Mouse (Mus musculus) spleen, embryonic (tissue): ENCODE results near the gene Cd2.

Experiments
- CTCF ChIA-PET: fragments of 350-600 bp; sonication (Branson Sonifier 250); formaldehyde crosslinking; loops from one replicate; lab custom pipeline; 2022; lab: Charles Lee

Cd2 gene

DNA sequence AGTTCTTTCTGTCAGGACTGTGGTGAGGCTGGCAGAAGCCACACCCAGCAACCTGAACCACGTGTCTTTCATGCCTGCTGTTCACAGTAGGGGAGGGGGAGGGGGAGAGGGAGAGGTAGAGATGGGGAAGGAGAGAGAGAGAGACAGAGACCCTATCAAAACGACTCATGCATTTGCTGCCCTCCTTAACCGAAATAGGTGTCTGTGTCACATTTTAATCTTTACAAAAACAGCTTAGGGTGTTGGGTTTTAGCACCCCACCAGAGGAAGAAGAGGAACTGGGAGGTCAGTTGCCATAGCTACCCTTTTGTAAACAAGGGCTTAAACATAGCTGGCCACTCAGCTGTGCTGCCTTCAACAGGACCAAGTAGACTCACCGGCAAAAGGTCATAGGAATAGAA, at the start of gene Cd2:
Gene Cd2, minus strand, starts transcription at position 29 of the 401 bp plus-strand sequence.
- CTCF ChIA-PET, result interaction anchor here (0.6 to 0.7 kb wide), 4 partner anchors 20 to 515 kb away, joined by 3 to 20 read pairs (median 4); no protein-coding TSS in a partner anchor

DNA sequence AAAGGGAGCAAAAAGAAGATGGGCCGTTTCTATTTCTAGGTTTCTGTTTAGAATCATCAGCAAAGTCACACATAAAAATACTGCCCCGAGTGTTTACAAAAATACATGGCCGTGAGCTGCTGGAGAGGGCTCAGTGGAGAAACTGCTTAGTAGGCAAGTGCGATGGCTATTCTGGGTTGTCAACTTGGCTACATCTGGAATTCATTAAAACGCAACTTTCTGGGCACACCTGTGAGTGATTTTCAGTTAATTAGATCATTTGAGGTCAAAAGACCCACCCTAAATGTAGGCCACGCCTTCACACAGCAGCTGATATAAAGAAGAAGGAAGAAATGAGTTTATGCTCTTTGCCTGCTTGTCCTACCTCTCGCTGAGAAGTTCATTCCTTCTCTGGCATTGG, 40.9 kb upstream of the Cd2 start:
- CTCF ChIA-PET, result no interaction called here

DNA sequence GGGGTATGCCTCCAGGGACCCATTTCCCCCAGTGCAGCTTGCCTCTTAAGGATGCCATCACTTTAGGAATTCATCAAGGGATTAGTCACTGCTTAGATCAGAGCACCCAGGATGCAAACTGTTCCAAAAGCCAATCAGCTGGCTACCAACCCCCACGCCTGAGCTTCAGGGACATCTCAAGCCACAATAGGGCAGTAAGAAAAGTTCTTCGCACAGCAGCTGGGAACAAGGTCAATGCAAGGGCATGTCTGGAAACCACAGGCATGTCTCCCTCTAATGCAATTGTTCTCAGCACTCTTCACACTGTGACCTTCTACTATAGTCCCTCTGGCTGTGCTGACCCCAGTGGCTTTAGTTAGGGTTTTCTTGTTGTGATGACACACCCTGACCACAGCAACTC, 39.5 kb upstream of the Cd2 start:
- CTCF ChIA-PET, result no interaction called here

DNA sequence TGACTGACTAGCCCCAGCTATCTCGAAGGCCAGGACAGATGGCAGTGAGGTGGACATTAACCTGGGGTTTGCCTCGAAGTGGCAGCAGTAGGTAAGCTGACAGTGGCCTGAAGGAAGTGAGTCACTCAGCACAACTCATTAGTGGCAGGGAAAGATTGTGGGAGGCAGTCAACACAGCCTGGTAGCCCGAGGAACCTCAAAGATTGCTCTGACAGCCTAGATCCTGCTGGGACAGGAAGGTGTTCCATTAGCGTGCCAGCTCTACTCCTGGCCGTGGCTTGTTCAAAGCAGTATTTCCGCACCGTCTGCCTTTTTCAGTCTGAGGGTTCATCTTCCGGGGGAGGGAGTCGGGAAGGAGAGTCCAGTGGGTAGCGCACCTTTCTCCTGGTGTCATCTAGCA, 34.7 kb upstream of the Cd2 start:
- CTCF ChIA-PET, result no interaction called here

DNA sequence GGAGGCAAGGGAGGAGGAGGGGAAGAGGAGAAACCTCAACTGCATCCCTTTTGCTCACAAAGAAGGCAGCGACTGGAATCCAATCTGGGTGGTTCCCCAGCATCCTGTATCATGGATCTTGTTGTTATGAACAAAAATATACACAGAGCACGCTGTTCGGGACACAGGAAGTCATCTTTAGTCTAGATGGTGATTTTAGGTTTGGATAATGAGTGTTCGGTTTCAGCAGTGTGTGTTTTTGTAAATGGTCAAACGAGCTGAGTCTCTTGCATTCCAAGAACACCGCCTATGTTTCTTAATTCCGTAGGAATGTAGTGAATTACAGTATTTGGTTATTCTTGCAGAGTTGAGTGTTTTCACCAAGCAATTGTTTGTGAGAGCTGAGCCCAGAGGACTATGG, 33.1 kb upstream of the Cd2 start:
- CTCF ChIA-PET, result interaction anchor here (0.6 kb wide), 1 partner anchor 1969 kb away, joined by 8 read pairs; no protein-coding TSS in a partner anchor

DNA sequence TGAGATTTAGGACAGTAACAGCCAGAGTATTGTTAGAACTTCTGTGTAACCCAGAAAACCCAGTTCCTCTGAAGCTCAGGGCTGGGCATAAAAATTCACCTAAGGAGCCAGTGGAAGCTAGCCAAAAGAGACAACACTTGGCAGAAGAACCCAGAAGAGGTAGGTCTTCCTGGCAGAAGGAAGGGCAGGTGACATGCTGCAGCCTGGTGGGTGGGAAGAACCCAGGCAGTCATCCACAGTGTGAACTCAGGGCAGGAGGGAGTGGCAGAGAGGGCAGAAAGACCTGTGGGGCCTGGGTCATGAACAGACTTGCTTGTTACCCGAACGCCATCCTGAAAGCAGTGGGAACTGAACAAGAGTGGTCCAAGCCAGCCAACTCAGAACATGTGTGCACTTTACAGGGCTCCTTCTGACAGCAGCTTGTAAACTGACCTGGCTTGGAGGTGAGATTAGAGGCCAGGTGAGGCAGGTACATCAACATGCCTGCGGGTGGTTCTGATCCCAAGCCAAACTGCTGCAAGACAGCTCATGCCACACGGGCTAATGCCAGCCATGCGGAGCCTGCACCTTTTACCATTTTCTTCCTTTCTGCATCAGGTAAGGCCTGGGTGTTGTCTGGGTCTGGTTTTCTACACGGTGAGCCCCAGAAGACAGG, 30.9 kb upstream of the Cd2 start:
- CTCF ChIA-PET, result no interaction called here

DNA sequence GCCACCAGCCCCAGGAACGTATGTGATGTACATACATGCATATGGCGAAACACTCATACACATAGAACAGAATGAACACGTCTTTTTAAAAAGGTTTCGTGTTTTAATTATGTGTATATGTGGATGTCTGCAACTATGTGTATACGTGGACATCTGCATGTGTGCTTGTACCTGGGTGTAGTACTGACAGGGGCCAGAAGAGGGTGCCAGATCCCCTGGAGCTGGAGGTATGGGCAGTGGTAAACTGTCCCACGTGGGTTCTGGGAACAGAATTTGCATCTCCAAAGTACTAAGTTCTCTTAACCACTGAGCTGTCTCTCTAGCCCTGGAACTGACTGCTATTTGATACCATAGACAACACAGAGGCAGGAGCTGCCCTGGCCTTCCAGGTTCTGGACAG, 30.4 kb upstream of the Cd2 start:
- CTCF ChIA-PET, result interaction anchor here (0.6 kb wide), 1 partner anchor 83 kb away, joined by 3 read pairs; no protein-coding TSS in a partner anchor

DNA sequence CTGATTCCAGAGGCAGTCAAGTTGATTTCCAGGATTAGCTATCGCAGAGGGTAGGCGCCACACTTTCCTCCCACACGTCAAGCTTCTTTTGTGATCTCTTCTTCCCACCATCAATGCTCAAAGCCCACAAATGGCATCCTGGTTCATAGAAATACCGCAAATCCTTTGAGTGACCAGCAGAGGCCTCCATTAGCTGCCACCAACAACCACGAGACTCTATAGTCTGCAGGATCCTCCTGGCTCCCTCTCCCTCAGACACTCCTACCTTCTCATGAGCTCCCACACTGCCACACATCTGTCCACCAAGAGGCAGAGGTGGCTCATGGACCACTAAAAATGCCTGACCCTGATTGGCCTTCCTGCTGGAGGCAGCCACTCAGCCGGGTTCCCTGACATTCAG, 27.2 kb upstream of the Cd2 start:
- CTCF ChIA-PET, result no interaction called here

DNA sequence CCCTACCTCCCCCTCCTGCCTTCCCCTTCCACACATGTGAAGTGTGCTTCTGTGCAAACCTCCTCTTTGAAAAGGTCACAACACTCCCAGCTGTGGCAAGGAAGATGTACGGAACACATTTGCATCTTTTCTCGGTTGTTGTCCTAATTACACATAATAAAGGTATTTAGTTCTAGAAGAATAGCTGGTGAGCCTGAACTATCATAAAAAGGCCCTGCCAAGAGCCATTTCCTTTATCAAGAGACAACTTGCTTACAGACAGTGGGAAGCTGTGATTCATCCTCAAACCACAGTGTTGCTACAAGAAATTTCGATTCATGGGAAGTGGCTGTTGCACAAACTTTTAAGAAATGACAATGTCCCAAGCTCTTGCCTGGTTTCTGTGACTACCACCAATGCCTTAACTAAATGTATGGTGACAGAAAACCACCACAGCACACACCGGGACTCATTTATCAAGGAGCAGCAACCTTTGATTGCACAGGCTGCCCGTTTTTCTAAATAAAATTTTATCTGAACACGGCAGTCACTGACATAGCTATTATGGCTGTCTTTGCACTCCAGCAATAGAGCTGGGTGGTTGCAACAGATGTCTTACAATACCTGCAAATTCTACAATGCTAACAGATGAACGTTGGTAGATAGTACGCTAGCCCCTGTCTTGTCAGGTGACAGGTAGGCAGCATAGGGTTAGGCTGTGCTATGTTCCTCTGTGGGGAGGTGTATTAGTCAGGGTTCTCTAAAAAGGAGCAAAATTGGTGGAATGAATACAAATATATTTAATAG, 25.7 kb upstream of the Cd2 start:
- CTCF ChIA-PET, result no interaction called here

DNA sequence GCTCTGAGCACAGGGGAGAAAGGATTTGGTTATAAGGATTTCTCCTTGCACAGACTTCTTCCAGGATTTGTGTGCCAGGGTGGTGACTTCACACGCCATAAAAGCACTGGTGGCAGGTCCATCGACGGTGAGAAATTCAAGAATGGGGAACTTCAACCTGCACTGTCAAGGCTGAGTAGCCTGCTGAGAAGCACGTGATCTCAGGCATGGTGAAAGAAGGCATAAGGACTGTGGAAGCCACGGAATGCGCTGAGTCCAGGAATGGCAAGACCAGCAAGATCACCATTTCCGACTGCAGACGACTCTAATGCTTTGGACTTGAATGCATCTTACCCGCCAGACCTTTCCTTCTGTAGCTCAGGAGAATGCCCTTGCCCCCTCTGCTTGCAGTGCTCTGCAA, 23.2 kb upstream of the Cd2 start:
- CTCF ChIA-PET, result no interaction called here

DNA sequence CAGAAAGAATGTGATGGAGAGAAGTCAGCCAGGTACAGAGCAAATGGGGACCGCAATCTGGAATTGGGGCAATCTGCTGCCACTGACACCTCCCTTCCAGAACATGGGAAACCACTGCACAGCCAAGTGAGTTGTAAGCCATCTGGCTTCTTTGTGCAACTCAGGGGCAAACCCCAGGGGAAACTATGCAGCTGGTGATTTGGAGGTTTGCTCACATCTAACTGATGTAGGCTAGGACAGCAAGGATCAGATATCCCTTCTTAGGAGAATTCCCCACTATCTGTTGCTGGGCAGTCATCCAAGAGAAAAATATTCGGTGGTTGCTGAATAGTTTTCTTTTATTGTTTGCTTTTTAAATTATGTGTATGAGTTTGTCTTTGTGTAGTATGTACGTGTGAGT, 21.9 kb upstream of the Cd2 start:
- CTCF ChIA-PET, result no interaction called here

DNA sequence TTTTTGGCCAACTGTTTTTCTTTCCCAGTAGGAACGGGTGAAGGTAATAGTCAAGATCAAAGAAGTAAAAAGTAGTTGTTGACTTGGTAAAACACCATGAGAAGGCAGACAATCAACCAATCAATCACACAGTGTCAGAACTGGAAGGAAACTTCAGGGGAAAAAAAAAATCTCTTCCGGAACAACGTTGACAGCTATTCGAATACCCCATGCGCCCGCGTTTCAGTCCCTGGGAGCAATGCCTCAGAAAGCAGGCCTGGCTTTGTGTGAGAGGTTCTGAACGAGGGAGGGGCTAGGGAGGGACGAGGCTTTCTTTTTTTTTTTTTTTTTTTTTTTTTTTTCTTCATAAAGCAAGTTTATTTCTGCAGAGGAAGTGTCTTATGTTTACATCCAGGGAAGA, 18.4 kb upstream of the Cd2 start:
- CTCF ChIA-PET, result no interaction called here

DNA sequence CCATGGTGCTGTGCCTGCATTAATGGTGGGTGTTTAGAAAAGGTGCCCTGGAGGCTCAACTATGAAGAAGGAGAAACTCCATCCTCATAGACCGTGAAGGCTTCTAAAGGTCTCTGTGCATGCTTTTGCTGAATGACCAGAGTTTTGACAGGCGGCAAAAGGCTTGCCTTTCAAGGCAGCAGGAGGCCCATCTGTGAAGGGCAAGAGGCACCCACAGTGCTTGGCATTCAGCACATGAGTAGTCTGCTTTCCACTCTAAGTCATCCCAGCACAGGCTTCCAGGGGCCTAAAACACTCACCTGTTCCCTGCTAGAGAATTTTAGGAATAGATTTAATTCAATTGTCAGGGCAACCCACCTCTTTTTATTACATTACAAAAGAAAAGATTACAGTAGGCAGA, 17.3 kb upstream of the Cd2 start:
- CTCF ChIA-PET, result no interaction called here

DNA sequence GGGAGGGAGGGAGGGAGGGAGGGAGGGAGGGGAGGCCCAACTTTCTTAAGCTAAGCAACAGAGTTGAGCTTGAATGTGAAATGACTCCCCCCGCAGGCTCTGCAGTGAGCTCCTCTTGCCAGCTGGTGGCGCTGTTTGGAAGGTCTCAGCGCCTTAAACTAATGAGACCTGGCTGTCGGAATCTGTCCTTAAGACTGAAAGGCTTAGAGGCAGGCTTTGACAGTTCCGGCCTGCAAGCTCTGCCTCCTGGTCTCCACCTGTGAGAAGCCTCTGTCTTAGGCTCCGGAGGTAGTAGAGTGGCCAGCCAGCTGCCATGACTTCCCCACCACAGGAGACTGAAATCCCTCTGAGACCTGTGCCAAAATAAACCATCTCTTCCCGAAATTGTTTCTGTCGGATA, 16.4 kb upstream of the Cd2 start:
- CTCF ChIA-PET, result interaction anchor here (0.6 kb wide), 1 partner anchor 62 kb away, joined by 3 read pairs; no protein-coding TSS in a partner anchor

DNA sequence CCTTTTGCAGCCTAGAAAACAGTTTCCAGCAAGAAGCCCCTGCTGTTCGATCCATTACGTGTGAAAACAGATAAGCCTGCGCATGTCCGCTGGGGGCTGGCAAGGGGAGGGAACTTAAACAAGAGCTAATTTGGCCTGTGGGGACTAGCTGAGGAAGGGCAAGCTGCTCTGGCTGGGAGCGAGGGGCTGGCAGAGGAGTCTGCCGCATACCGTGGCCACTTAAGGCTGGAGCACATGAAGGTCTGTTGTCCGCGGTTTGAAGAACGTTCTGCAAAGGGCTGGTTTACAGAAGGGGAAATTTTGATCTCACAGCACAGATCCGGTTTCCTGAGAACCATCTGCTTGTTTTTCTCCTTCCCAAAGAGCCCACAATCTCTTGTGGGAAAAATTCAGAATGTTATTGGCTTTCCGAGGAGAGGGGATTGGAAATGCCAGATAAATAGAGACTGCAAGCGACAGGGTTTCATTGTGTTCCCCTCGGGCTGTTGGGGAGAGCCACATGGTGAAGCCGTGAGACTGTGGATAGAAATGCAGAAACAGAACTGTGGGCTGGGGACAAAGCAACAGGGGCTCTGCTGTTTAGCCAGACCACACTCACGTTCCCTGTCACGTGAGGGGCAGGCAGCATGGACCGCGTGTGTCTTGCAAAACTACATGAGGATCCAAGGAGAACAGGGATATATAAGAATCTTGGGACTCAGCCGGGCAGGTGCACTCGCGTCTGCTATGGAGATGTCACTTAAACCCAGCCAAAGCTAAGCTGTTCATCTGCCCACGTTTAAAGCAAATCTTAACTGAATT, 12.7 kb upstream of the Cd2 start:
- CTCF ChIA-PET, result interaction anchor here (0.6 to 1.6 kb wide), 2 partner anchors 9 to 331 kb away, joined by 3 to 4 read pairs; partner anchors contain the start of gene Ttf2

DNA sequence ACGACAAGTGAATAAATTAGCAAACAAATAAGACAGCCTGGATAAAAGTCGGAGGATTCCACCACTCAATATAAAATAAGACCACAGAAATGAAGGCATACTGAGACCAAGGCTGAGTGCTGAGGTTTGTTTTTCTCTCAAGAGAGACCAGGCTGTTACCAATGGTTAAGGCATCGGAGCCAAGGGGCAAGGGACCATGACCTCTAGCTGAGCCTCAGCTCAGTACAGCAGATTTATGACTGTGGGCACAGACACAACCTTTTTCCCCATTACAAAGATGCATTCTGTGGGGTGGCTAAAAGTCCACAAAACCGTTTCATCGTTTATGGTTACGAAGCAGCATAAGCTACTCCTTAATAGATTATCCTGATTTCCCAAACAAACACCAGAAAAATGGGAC, 11.9 kb upstream of the Cd2 start:
- CTCF ChIA-PET, result interaction anchor here (1.6 kb wide), 1 partner anchor 330 kb away, joined by 3 read pairs; the partner anchor contains the start of gene Ttf2

DNA sequence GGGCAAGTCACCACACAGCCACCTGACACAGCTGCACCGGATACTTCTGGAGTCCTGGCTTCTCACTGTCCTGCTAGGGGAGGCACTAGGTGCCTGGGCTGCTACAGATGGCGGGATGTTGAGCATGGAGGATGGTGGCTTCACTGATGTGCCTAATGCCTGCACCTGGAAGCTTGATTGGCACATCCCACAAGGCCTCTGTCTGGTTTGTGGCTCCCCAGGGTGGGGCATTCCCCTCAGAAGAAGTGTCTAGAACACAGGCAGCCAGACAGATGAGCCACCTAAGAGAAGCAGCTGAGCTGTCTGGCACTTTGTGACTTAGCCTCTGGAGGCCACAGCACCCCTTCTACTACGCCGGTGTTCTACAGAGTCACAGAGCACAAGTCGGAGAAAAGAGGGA, 9.5 kb upstream of the Cd2 start:
- CTCF ChIA-PET, result no interaction called here

DNA sequence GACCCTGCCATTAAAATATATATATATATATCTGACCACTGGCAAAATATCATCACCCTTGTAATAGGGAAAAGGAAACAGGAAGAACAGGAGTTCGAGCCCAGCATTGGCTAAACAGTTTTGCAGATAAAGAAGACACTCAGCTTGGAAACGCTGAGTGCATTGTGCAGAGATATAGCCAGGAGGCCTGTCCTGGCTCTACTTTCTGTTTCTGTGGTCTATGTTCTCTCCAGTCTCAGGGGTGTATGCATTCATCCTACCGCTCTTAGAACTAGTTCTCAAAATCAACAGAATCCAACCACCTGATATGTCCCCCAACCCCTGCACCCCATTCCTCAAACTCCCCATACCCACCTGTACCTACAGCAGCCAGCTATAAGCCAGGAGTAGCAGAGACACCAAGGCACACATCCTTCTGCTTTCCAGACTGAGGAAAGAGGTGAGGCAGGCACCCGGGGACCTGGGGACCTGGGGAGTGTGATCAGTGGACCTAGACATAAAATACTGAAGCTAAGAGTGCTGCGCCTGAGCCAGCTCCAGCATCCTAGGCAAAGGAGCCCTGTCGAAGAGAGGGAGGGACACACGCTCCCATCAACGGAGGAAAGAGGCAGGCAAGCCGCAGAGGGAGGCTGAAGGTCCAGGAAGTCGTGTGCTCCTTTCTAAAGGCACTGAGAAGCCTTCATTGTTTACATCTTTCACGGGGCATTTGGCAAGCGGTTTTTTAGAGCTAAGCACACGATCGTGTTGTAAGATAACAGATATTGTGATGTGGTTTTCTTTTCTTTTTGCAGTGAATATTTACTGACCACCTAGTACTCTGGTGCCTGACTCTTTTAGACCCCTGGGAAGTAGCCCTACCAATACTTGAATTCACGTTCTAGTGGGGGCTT, 8.4 kb upstream of the Cd2 start:
- CTCF ChIA-PET, result interaction anchor here (0.5 to 1.6 kb wide), 9 partner anchors 11 to 1154 kb away, joined by 3 to 8 read pairs (median 4); no protein-coding TSS in a partner anchor

DNA sequence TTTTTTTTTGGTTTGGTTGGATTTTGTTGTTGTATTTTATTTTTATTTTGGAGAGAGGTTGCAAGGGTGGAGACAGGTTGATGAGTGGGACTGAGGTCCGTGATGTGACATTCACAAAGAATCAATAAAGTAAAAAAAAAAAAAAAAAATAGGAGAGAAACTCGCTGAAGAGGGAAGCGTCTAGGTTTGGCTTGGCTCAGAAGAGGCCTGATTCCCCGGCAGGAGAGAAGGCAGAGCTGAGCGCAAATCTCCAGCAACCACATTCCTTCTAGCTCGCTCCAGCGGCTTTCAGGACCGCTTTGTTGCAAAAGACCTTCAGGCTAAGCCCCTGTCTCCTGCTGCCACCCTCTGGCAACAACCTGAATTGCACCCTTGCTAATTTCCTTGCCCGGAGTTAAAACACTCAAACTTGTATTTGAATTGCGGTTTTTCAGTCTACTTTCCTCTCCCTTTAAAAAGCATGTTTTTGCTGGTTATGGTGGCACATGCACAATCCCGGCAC, 7.7 kb upstream of the Cd2 start:
- CTCF ChIA-PET, result interaction anchor here (0.6 to 1.6 kb wide), 10 partner anchors 11 to 1153 kb away, joined by 3 to 14 read pairs (median 4); no protein-coding TSS in a partner anchor
